Mouse (Mus musculus) forebrain, postnatal 0 days (tissue): ENCODE data around the gene Cdc42bpb. TPM values are rescaled to one million over a fixed set of nuclear protein-coding genes. Genes with fewer than 3 reads are reported as not detected.

Source experiments
- ATAC-seq: fragments of 200-750 bp; cut with Nextera tagmentation; 2 replicates; pipeline ENCODE4 v1.8.0; 2017; ENCODE audit warnings: mild to moderate bottlenecking, moderate library complexity
- DNase-seq: peaks from one replicate; pipeline ENCODE4 v3.0.0-alpha.2; 2015
- H3K27ac ChIP-seq: fragments of 300-500 bp; sonication (generic); 2 replicates; pipeline ENCODE4 v1.5.1; 2014; ENCODE audit warnings: low read depth, mild to moderate bottlenecking, antibody characterized with exemption, low read length, moderate library complexity, mixed read lengths
- H3K27me3 ChIP-seq: fragments of 300-500 bp; sonication (generic); 2 replicates; pipeline ENCODE4 v1.6.1; 2014; ENCODE audit warnings: mild to moderate bottlenecking, low read length, mixed read lengths; ENCODE audit not compliant: insufficient read depth
- H3K36me3 ChIP-seq: fragments of 300-500 bp; sonication (generic); 2 replicates; pipeline ENCODE4 v1.6.1; 2014; ENCODE audit warnings: mild to moderate bottlenecking, moderate library complexity; ENCODE audit not compliant: insufficient read depth
- H3K4me1 ChIP-seq: fragments of 300-500 bp; sonication (generic); 2 replicates; pipeline ENCODE4 v1.6.1; 2014; ENCODE audit warnings: antibody characterized with exemption; ENCODE audit not compliant: insufficient read depth
- H3K4me2 ChIP-seq: fragments of 300-500 bp; sonication (generic); 2 replicates; pipeline ENCODE4 v1.6.1; 2014; ENCODE audit warnings: low read depth, mild to moderate bottlenecking, moderate library complexity
- H3K4me3 ChIP-seq: fragments of 300-500 bp; sonication (generic); 2 replicates; pipeline ENCODE4 v1.5.1; 2014; ENCODE audit warnings: low read depth, low read length, mixed read lengths
- H3K9ac ChIP-seq: fragments of 300-500 bp; sonication (generic); 2 replicates; pipeline ENCODE4 v1.6.1; 2014; ENCODE audit warnings: mild to moderate bottlenecking
- H3K9me3 ChIP-seq: fragments of 300-500 bp; sonication (generic); 2 replicates; pipeline ENCODE4 v1.6.1; 2016; ENCODE audit warnings: low read length
- CTCF ChIP-seq: sonication (generic); IDR thresholded peaks from 2 replicates; pipeline ENCODE4 v1.5.1; 2016; ENCODE audit warnings: antibody characterized with exemption, control low read depth, low read depth
- WGBS: fragments of 180-500 bp; shearing (Covaris S2); extraction: QIAGEN DNeasy Blood & Tissue Kit; methylation state at CpG from one replicate; pipeline ENCODE4 v1.1.7; 2014; 5-methylcytosine and 5-hydroxymethylcytosine counted together
- polyA plus RNA-seq: library from polyadenylated mRNA; unstranded; fragments of >200 nt; fragmentation: Nextera tagmentation; extraction: Ambion mirVana; gene quantifications from 2 replicates; pipeline ENCODE4 v1.2.1, GENCODE M21; 2015
- total RNA-seq: library from RNA; depleted of rRNA; stranded (reverse); fragments of >200 nt; gene quantifications from 2 replicates; pipeline ENCODE4 v1.2.3, GENCODE M21; 2014

Cdc42bpb gene
- total and polyA plus RNA-seq, 2 experiments from 2014 or later = 31.1 to 139 TPM

DNA sequence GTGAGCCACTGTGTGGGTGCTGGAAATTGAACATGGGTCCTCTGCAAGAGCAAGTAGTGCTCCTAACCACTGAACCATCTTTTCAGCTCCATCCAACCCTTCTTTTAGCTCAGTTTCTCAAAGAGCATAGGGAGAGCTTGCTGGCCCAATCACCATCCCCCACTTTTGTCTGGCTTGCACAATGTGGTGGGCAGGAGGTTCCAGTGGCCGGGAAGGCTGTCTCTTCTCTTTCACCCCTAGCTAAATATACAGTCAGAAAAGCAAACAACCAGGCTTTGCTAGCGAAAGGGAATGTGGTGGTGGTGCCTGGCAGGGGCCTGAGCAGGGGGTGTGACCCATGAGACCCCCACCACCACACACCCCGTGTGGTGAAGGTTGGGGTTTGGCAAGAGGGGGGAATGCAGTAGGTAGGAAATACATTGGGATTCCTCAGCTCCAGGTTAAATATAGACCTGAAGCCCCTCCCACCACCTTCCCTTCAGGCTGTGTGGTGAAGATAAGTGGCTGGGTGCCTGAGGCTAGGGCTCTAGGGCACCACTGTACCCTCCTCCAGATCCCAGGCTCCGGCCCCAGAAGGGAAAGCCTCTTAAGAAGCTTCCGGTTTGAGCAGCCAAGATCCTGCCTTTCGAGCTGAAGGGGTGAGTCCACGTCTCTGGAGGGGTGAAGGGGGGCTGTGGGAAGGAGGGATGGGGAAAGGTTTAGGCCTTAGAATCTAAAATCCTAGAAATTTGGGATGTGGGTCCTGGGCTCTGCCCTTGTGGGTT is 43.6 kb upstream of the Cdc42bpb start:
- no peak for ATAC-seq
- Histone ChIP-seq H3K36me3 (no peaks in the 10 kb centered on the region), H3K27ac (no peak overlapping the region), H3K27me3 (peaks cover 43% of the 10 kb centered on the region), H3K9ac (no peak overlapping the region), H3K9me3 (no peaks in the 10 kb centered on the region), H3K4me2 (no peak overlapping the region), H3K4me1 (no peaks in the 10 kb centered on the region), H3K4me3 (no peak overlapping the region)
- WGBS = 49% methylated on average over 7 of the region's 7 CpGs
- TF ChIP-seq CTCF = no peak
- no peak for DNase-seq

DNA sequence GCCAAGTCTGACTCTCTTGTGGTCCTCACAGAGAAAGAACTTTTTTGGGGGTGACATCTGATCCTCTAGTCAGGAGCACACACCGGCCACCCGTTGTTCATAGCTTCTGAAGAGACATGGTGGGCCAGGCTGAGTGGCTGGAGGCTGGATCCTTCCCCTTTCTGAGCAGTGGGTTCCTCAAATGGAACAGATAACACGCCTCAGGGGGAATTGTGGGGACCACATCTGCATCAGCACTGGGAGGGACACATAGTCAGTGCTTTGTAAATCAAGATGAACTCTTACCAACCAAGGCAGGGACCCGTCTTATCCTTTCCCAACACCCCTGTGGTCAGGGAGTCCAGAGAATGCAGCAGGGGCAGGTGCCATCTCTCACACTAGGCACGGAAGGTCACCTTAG is 42.4 kb upstream of the Cdc42bpb start:
- no peak for ATAC-seq
- Histone ChIP-seq H3K4me3 (no peak overlapping the region), H3K9ac (no peak overlapping the region), H3K27ac (no peak overlapping the region), H3K4me2 (no peak overlapping the region), H3K9me3 (no peaks in the 10 kb centered on the region), H3K4me1 (no peaks in the 10 kb centered on the region), H3K27me3 (peaks cover 33% of the 10 kb centered on the region), H3K36me3 (no peaks in the 10 kb centered on the region)
- no peak for TF ChIP-seq CTCF
- no peak for DNase-seq
- 85% methylated on average over 5 of the region's 5 CpGs for WGBS

DNA sequence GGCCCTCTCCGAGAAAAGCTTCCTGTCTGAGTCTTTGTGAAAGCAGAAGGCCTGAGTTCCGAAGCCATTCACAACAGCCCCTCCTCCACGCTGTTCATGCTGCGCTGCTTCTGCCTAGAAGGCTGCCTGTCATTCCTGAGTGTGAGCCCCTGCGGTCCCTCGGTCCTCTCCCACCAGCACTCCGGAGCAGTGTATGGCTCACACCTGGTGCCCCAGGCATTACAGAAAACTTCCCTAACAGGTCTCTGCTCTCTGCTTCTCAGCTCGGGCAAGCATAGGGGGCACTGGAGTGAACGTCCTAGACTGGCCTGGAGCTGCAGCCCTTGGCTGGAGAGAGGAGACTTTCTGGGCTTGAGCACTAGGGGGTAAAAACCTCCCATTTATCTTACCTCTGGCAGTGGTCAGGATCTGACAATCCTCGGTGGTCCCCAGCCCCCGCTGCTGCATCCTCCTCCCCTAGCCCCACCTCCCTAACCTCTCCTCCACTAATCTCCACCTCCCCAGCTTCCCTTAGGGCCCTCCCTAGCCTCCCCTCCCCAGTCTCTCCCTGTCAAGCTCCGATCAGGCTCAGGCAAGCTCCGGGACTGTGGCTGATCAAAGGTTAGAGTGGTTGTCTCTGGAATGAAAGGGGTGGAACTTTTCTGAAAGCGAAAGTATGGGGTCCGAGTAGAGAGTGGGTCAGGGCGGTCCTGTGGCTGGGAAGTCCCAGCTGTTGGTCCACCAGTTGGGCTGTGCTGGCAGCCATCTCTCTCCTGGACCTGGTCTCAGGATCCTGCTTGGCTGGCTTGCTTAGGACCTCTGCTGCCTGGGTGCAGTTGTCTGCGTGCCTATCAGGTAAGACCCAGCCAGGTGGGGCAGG is 39.6 kb upstream of the Cdc42bpb start, which contains the start of gene Exoc3l4:
Gene Exoc3l4, plus strand, starts transcription at position 97 of the 859 bp plus-strand sequence.
- no peak for TF ChIP-seq CTCF
- H3K9me3 ChIP-seq = no peaks in the 10 kb centered on the region
- ATAC-seq = no peak

DNA sequence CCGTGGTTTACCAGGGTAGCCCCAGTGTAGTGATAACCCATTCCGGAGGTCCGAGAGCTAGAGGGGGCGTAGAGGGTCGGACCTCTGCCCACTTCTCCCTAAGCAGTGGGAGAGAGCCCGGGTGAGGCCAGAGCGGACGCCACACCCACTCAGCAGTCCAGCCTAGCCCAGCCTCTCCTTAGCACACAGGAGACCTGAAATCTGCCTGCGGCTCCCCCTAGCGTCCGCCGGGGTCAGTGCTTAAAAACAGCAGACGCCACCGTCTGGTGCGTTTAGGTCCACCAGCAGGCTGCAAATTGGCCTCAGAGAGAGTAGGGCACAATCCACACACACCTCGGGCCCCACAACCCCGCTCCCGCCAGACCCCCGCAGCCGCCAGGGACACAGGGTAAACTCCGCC is 35.8 kb upstream of the Cdc42bpb start:
- 2% methylated on average over 21 of the region's 21 CpGs for WGBS
- Histone ChIP-seq H3K4me3 (peak overlapping the region; percentile 29), H3K4me2 (peak overlapping the region; percentile 48), H3K36me3 (no peaks in the 10 kb centered on the region), H3K9me3 (no peaks in the 10 kb centered on the region), H3K27me3 (no peaks in the 10 kb centered on the region), H3K27ac (no peak overlapping the region), H3K9ac (peak overlapping the region; percentile 26; the same call in 1 of the 2 replicates), H3K4me1 (no peaks in the 10 kb centered on the region)
- peak; percentile 92 for ATAC-seq
- peak; percentile 99 for TF ChIP-seq CTCF
- DNase-seq = peak; percentile 90

More for the DNA sequence above, 39.6 kb upstream of the Cdc42bpb start, which contains the start of gene Exoc3l4:
- H3K9ac ChIP-seq = no peak within 1 kb of the TSS
- no peaks in the 10 kb centered on the region for H3K4me1 ChIP-seq
- no peak within 1 kb of the TSS for H3K4me3 ChIP-seq
- H3K36me3 ChIP-seq = no peaks in the 10 kb centered on the region
- H3K27me3 ChIP-seq = peaks cover 7% of the 10 kb centered on the region; the same call in 1 of the 2 replicates
- peak; percentile 26 for DNase-seq
- H3K4me2 ChIP-seq = peak within 1 kb of the TSS; percentile 39
- WGBS = 10% methylated on average over 17 of the region's 17 CpGs
- H3K27ac ChIP-seq = no peak within 1 kb of the TSS

DNA sequence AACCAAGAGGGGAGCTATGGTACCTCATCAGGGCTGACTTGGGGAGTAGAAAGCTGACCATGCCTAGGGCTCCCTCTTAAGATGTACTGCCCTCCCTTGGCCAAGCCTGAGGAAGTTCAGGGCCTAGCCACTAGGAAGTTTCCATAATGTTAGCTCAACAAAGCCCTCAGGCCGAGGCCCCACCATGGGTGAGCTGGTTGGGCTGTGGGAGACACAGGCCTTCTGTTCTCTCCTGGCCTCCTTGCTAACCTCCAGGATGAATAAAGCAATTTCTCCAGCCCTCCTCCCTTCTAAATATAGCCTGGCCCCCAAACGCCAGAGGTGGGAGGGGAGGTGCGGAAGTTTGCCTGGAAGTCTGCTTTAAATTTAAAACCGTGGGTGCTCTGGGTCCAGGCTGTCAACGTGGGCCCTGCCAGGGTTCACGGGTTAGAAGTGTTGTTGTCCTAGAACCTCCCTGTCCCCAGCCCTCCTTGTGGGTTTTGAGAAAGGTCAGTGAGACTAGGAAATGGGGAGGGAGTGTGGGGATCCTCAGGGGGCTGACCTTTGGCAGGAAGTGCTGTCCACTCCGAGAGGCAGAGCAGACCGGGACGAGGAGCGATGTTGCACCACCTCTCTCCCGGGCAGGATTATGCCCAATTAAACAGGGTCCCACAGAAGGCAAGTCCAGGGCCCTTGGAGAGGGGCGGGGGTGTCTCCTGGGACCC is 35.2 kb upstream of the Cdc42bpb start:
- no peaks in the 10 kb centered on the region for H3K27me3 ChIP-seq
- peak overlapping the region; percentile 26; the same call in 1 of the 2 replicates for H3K9ac ChIP-seq
- peak overlapping the region; percentile 29 for H3K4me3 ChIP-seq
- H3K4me1 ChIP-seq = no peaks in the 10 kb centered on the region
- no peak; the same call in 1 of the 2 replicates for TF ChIP-seq CTCF
- peak; percentile 39 for ATAC-seq
- no peaks in the 10 kb centered on the region for H3K9me3 ChIP-seq
- H3K36me3 ChIP-seq = no peaks in the 10 kb centered on the region
- H3K27ac ChIP-seq = no peak overlapping the region
- WGBS = 22% methylated on average over 12 of the region's 12 CpGs
- DNase-seq = no peak
- peak overlapping the region; percentile 48 for H3K4me2 ChIP-seq

DNA sequence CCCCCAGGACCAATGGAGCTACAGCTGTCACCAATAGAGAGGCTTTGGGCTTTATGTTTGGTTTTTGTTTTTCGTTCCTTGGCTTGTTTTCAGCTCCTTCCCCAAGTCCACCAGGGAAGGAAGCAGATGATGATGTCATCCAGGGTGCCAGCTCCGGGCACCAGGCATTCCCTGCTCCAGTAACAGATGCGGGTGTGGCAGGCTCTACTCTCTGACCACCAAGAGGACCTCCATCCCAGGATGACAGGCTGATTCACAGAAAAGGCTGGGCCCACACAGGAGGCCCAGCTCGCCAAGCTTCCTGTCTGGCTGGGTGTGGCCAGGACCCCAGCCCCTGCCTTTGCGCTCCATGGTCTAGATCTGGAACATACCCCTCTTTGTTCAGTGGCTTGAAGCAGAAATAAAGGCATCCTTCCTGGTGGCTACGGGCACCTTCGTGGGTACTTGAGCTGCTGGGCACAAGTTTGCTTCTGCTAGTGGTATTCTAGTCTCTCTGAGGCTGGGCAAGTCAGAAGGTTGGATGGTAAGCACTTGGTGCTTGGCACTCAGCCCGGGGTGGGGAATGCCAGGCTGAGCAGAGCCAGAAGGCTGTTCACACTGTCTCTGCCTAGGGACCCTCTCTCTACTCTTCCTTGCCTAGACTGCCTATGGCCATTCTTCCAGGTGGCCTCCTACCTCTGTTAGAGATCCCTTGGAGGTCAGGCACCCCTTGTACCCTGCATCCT is 34.3 kb upstream of the Cdc42bpb start:
- no peak overlapping the region for H3K27ac ChIP-seq
- WGBS = 69% methylated on average over 8 of the region's 8 CpGs
- TF ChIP-seq CTCF = no peak
- H3K9me3 ChIP-seq = no peaks in the 10 kb centered on the region
- H3K4me2 ChIP-seq = no peak overlapping the region
- no peaks in the 10 kb centered on the region for H3K4me1 ChIP-seq
- H3K4me3 ChIP-seq = no peak overlapping the region
- H3K27me3 ChIP-seq = peaks cover 2% of the 10 kb centered on the region; the same call in 1 of the 2 replicates
- ATAC-seq (no peak), DNase-seq (no peak)
- H3K36me3 ChIP-seq = no peaks in the 10 kb centered on the region
- H3K9ac ChIP-seq = no peak overlapping the region
